Mouse (Mus musculus): ENCODE data around the gene 1700029H14Rik. TPM values are rescaled to one million over a fixed set of nuclear protein-coding genes. Genes with fewer than 3 reads are reported as not detected.

1700029H14Rik gene
- not detected in 2 replicates for polyA plus RNA-seq (2016; fragmentation: Nextera tagmentation; extraction: Ambion mirVana)

- H3K27me3 ChIP-seq (ENCODE audit: low read depth, poor library complexity, severe bottlenecking), result no peaks in the 10 kb centered on the region
- H3K36me3 ChIP-seq, result no peaks in the 10 kb centered on the region
- peaks cover 4% of the 10 kb centered on the region; the same call in 1 of the 2 replicates for H3K4me1 ChIP-seq
- H3K27ac ChIP-seq, result no peak within 1 kb of the TSS
- no peak within 1 kb of the TSS for H3K4me3 ChIP-seq
- no peak for DNase-seq (ENCODE audit: low spot score)
- no peaks in the 10 kb centered on the region for H3K9me3 ChIP-seq (replicated peaks)
- WGBS, result 28% methylated on average over 13 of the region's 13 CpGs
Measured at GRCm38 (mm10) chr8:13562118-13562517, at the start of gene 1700029H14Rik. 1700029H14Rik (minus strand) TSS chr8:13562461.

DNA sequence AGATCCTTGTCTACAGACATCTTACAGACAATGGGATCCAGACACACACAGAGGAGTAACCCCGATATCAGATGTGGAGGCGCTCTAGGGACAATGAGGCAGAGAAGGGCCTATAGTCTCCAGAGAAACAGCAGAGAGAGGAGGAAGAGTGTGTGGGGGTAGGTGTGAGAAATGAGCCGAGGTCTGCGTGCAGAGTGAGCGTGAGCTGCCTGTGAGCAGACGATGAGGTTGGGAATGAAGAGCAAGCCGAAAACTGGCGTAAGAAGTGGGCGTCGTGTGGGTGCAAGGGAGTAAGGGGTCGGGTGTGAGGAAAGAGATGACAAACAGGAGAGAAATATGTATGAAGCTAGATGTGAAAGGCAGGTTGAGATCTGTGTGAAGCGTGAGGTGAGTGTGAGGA, 49.4 kb upstream of the 1700029H14Rik start:
- DNase-seq (ENCODE audit: low spot score), result no peak
- H3K27me3 ChIP-seq (ENCODE audit: low read depth, poor library complexity, severe bottlenecking), result no peaks in the 10 kb centered on the region
- H3K4me1 ChIP-seq, result no peaks in the 10 kb centered on the region; the same call in 1 of the 2 replicates
- H3K27ac ChIP-seq, result no peak overlapping the region
- H3K9me3 ChIP-seq (replicated peaks), result no peaks in the 10 kb centered on the region
- peaks cover 16% of the 10 kb centered on the region for H3K36me3 ChIP-seq
- no peak overlapping the region for H3K4me3 ChIP-seq
- 89% methylated on average over 12 of the region's 12 CpGs for WGBS

DNA sequence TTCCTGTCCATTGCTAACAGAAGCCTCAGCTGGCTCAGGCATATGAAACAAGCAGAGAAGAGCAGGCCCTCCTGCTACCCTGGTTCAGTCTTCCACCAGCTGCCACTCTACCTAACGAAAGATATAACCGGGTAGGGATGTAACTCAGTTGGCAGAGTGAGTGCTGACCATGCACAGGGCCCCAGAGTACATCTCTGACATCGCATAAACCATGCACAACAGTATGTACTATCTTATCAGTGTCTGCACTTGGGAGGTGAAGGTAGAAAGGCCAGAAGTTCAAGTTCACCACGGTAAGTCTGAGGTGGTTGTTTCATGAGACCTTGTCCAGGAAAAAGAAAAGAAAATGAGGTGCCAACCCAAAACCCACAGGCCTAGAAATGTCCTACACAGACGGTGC, 47.7 kb upstream of the 1700029H14Rik start:
- WGBS, result 85% methylated on average over 5 of the region's 5 CpGs

GRCm38 (mm10) chr8:13608946-13609345, 46.7 kb upstream of the 1700029H14Rik start:
- Histone ChIP-seq H3K4me3 (no peak overlapping the region), H3K4me1 (no peaks in the 10 kb centered on the region; the same call in 1 of the 2 replicates), H3K27me3 (ENCODE audit: low read depth, poor library complexity, severe bottlenecking) (no peaks in the 10 kb centered on the region), H3K36me3 (peaks cover 20% of the 10 kb centered on the region), H3K9me3 (replicated peaks) (no peaks in the 10 kb centered on the region), H3K27ac (no peak overlapping the region)
- WGBS, result 90% methylated on average over 6 of the region's 6 CpGs
- DNase-seq (ENCODE audit: low spot score), result no peak

More for the DNA sequence above, 47.7 kb upstream of the 1700029H14Rik start:
- peaks cover 20% of the 10 kb centered on the region for H3K36me3 ChIP-seq
- no peaks in the 10 kb centered on the region; the same call in none of the 2 replicates for H3K4me1 ChIP-seq
- H3K9me3 ChIP-seq (replicated peaks), result no peaks in the 10 kb centered on the region
- H3K27me3 ChIP-seq (ENCODE audit: low read depth, poor library complexity, severe bottlenecking), result no peaks in the 10 kb centered on the region
- no peak for DNase-seq (ENCODE audit: low spot score)
- H3K4me3 ChIP-seq, result no peak overlapping the region
- no peak overlapping the region for H3K27ac ChIP-seq

DNA sequence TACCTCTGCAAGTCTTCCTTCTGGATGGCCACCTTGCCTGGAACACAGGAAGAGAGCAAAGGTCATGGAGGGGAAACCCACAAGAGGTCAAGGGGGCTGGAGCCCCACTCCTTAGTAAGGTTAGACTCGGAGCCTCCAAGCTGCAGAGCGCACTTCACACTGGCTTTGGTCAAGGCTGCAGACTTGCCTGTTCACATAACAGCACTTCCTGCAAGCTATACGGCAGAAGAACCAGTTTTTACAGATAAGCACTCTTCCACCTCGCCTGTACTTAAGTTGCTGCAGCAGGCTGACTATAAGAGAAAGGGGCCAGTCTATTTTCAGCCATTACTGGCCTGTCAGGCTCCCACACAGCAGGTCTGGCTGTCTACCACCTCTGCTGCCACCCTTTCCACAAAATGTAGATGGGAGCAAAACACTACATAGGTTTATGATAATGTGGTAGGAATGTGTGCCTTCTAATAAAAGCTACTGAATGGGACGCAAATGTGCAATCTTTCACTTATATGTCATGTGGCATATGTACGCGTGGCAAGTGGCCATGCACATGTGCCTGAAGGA, 43.7 kb upstream of the 1700029H14Rik start:
- Histone ChIP-seq H3K9me3 (replicated peaks) (no peaks in the 10 kb centered on the region), H3K27me3 (ENCODE audit: low read depth, poor library complexity, severe bottlenecking) (no peaks in the 10 kb centered on the region), H3K4me3 (no peak overlapping the region), H3K36me3 (peaks cover 4% of the 10 kb centered on the region; the same call in 1 of the 2 replicates), H3K4me1 (no peaks in the 10 kb centered on the region; the same call in 1 of the 2 replicates), H3K27ac (no peak overlapping the region)
- WGBS, result 85% methylated on average over 7 of the region's 7 CpGs
- DNase-seq (ENCODE audit: low spot score), result no peak

- WGBS, result 58% methylated on average over 8 of the region's 8 CpGs
Measured at GRCm38 (mm10) chr8:13602621-13603020, 40.4 kb upstream of the 1700029H14Rik start.

GRCm38 (mm10) chr8:13601166-13601565, 38.9 kb upstream of the 1700029H14Rik start:
- peaks cover 18% of the 10 kb centered on the region for H3K36me3 ChIP-seq
- DNase-seq (ENCODE audit: low spot score), result no peak
- H3K27me3 ChIP-seq (ENCODE audit: low read depth, poor library complexity, severe bottlenecking), result no peaks in the 10 kb centered on the region
- H3K4me1 ChIP-seq, result peaks cover 7% of the 10 kb centered on the region
- H3K27ac ChIP-seq, result no peak overlapping the region
- WGBS, result 90% methylated on average over 11 of the region's 11 CpGs
- no peak overlapping the region for H3K4me3 ChIP-seq
- H3K9me3 ChIP-seq (replicated peaks), result no peaks in the 10 kb centered on the region

More at GRCm38 (mm10) chr8:13602621-13603020, 40.4 kb upstream of the 1700029H14Rik start:
- H3K36me3 ChIP-seq, result peaks cover 8% of the 10 kb centered on the region; the same call in 1 of the 2 replicates
- DNase-seq (ENCODE audit: low spot score), result peak; percentile 55
- H3K27ac ChIP-seq, result no peak overlapping the region
- H3K9me3 ChIP-seq (replicated peaks), result no peaks in the 10 kb centered on the region
- peaks cover 7% of the 10 kb centered on the region for H3K4me1 ChIP-seq
- H3K27me3 ChIP-seq (ENCODE audit: low read depth, poor library complexity, severe bottlenecking), result no peaks in the 10 kb centered on the region
- H3K4me3 ChIP-seq, result no peak overlapping the region

- H3K27me3 ChIP-seq (ENCODE audit: low read depth, poor library complexity, severe bottlenecking), result no peaks in the 10 kb centered on the region
- no peak for DNase-seq (ENCODE audit: low spot score)
- peaks cover 7% of the 10 kb centered on the region for H3K4me1 ChIP-seq
- no peaks in the 10 kb centered on the region for H3K9me3 ChIP-seq (replicated peaks)
- H3K27ac ChIP-seq, result no peak overlapping the region
- H3K36me3 ChIP-seq, result peaks cover 18% of the 10 kb centered on the region
- no peak overlapping the region for H3K4me3 ChIP-seq
- WGBS, result 92% methylated on average over 10 of the region's 10 CpGs
Measured at GRCm38 (mm10) chr8:13600716-13601115, 38.5 kb upstream of the 1700029H14Rik start.

DNA sequence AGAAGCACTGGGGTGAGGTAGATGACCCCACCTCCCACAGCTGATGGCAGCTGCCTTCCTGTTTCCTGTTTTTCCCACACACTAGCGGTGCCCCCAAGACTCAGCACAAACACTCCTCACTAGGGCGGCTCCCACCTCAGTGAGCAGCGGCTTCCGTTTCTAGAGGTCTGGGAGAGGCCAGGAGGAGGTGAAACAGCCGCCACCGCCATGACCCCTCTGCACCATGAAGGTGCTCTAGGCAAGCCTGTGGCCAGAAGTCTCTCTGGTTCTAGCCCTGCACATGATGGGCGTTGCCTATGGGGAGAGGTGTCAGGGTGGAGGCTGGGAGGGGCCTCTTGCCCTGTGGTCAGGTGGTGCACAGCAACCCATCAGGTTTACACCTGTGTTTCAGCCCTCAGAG, 37.9 kb upstream of the 1700029H14Rik start:
- no peaks in the 10 kb centered on the region for H3K9me3 ChIP-seq (replicated peaks)
- DNase-seq (ENCODE audit: low spot score), result no peak
- no peak overlapping the region for H3K4me3 ChIP-seq
- peaks cover 7% of the 10 kb centered on the region for H3K4me1 ChIP-seq
- 0 out of 2 replicates have a peak overlapping the region, but pooled peaks have one; percentile 2 for H3K27ac ChIP-seq
- H3K36me3 ChIP-seq, result peaks cover 15% of the 10 kb centered on the region; the same call in 1 of the 2 replicates
- 81% methylated on average over 7 of the region's 7 CpGs for WGBS
- H3K27me3 ChIP-seq (ENCODE audit: low read depth, poor library complexity, severe bottlenecking), result no peaks in the 10 kb centered on the region

GRCm38 (mm10) chr8:13597777-13598176, 35.5 kb upstream of the 1700029H14Rik start:
- Histone ChIP-seq H3K27me3 (ENCODE audit: low read depth, poor library complexity, severe bottlenecking) (no peaks in the 10 kb centered on the region), H3K9me3 (replicated peaks) (no peaks in the 10 kb centered on the region), H3K4me1 (peaks cover 7% of the 10 kb centered on the region), H3K36me3 (peaks cover 15% of the 10 kb centered on the region; the same call in 1 of the 2 replicates), H3K4me3 (no peak overlapping the region), H3K27ac (no peak overlapping the region)
- no peak for DNase-seq (ENCODE audit: low spot score)
- WGBS, result 92% methylated on average over 6 of the region's 6 CpGs

GRCm38 (mm10) chr8:13595861-13596260, 33.6 kb upstream of the 1700029H14Rik start:
- H3K36me3 ChIP-seq, result peaks cover 15% of the 10 kb centered on the region; the same call in 1 of the 2 replicates
- no peaks in the 10 kb centered on the region for H3K27me3 ChIP-seq (ENCODE audit: low read depth, poor library complexity, severe bottlenecking)
- no peak overlapping the region for H3K27ac ChIP-seq
- no peak for DNase-seq (ENCODE audit: low spot score)
- 91% methylated on average over 6 of the region's 6 CpGs for WGBS
- no peak overlapping the region for H3K4me3 ChIP-seq
- peaks cover 7% of the 10 kb centered on the region for H3K4me1 ChIP-seq
- no peaks in the 10 kb centered on the region for H3K9me3 ChIP-seq (replicated peaks)

- H3K4me1 ChIP-seq, result peaks cover 1% of the 10 kb centered on the region; the same call in 1 of the 2 replicates
- 80% methylated on average over 11 of the region's 11 CpGs for WGBS
- DNase-seq (ENCODE audit: low spot score), result no peak
- no peak overlapping the region for H3K27ac ChIP-seq
- peaks cover 15% of the 10 kb centered on the region; the same call in 1 of the 2 replicates for H3K36me3 ChIP-seq
- H3K27me3 ChIP-seq (ENCODE audit: low read depth, poor library complexity, severe bottlenecking), result no peaks in the 10 kb centered on the region
- no peak overlapping the region for H3K4me3 ChIP-seq
- no peaks in the 10 kb centered on the region for H3K9me3 ChIP-seq (replicated peaks)
Measured at GRCm38 (mm10) chr8:13594884-13595323, 32.6 kb upstream of the 1700029H14Rik start.

- WGBS, result 88% methylated on average over 8 of the region's 8 CpGs
- H3K27me3 ChIP-seq (ENCODE audit: low read depth, poor library complexity, severe bottlenecking), result no peaks in the 10 kb centered on the region
- H3K36me3 ChIP-seq, result peaks cover 15% of the 10 kb centered on the region; the same call in 1 of the 2 replicates
- no peak overlapping the region for H3K27ac ChIP-seq
- H3K9me3 ChIP-seq (replicated peaks), result no peaks in the 10 kb centered on the region
- H3K4me1 ChIP-seq, result no peaks in the 10 kb centered on the region
- DNase-seq (ENCODE audit: low spot score), result no peak
- no peak overlapping the region for H3K4me3 ChIP-seq
Measured at GRCm38 (mm10) chr8:13593340-13593739, 31.1 kb upstream of the 1700029H14Rik start.
